Mouse (Mus musculus): Measurements from ENCODE around the gene Ubac2. TPM values are rescaled to one million over a fixed set of nuclear protein-coding genes. Genes with fewer than 3 reads are reported as not detected.

Ubac2 gene
- total RNA-seq, 1 experiment, result 41.5 TPM

GRCm38 (mm10) chr14:121951399-121952045 lies 73.1 kb downstream of the Ubac2 start:
- Histone ChIP-seq H3K9me3 (ENCODE audit: control insufficient read depth, insufficient read depth, low read depth, low read length) (no peaks in the 10 kb centered on the region), H3K9ac (ENCODE audit: insufficient read depth, low read depth, low read length, poor library complexity, severe bottlenecking) (no peak overlapping the region), H3K27ac (ENCODE audit: insufficient read depth, low read depth, low read length, poor library complexity, severe bottlenecking) (no peak overlapping the region), H3K4me1 (ENCODE audit: control insufficient read depth in 2 of 2, insufficient read depth in 2 of 2, low read length in 2 of 2, poor library complexity in 1 of 2) (peaks cover 4% of the 10 kb centered on the region in 2 experiments; a peak in 2 of 4 replicates), H3K4me3 (ENCODE audit: insufficient read depth in 1 of 2, low read depth in 1 of 2, low read length in 2 of 2, poor library complexity in 1 of 2, severe bottlenecking in 1 of 2) (no peak overlapping the region), H3K36me3 (ENCODE audit: control insufficient read depth, insufficient read depth, low read length, poor library complexity, severe bottlenecking) (peaks cover 6% of the 10 kb centered on the region; the same call in 1 of the 2 replicates)
- in situ Hi-C loops (cut with MboI; ENCODE audit: low sequenced_read_pairs in 2 of 2, unreplicated experiment in 2 of 2), result no loop called here
- TF ChIP-seq CHD2 (IDR thresholded peaks at IDR 0.05; ENCODE audit: low read depth, low read length) (no peak), ZNF384 (IDR thresholded peaks at IDR 0.05; ENCODE audit: low read depth, low read length) (no peak), ZC3H11A (IDR thresholded peaks at IDR 0.05; ENCODE audit: borderline replicate concordance, low read depth, low read length) (no peak), MAFK (IDR thresholded peaks at IDR 0.05; ENCODE audit: insufficient read depth, low read depth, low read length) (no peak), HCFC1 (IDR thresholded peaks at IDR 0.05; ENCODE audit: borderline replicate concordance, insufficient read depth, low read length) (no peak)
- DNase-seq (ENCODE audit: low read depth, low spot score), result no peak

- DNase-seq (ENCODE audit: low read depth, low spot score), result no peak
- Histone ChIP-seq H3K27ac (ENCODE audit: insufficient read depth, low read depth, low read length, poor library complexity, severe bottlenecking) (no peak overlapping the region), H3K4me1 (ENCODE audit: control insufficient read depth in 2 of 2, insufficient read depth in 2 of 2, low read length in 2 of 2, poor library complexity in 1 of 2) (peaks cover under 1 to 4% of the 10 kb centered on the region in 2 experiments; a peak in 2 of 4 replicates), H3K9me3 (ENCODE audit: control insufficient read depth, insufficient read depth, low read depth, low read length) (no peaks in the 10 kb centered on the region), H3K4me3 (ENCODE audit: insufficient read depth in 1 of 2, low read depth in 1 of 2, low read length in 2 of 2, poor library complexity in 1 of 2, severe bottlenecking in 1 of 2) (no peak overlapping the region), H3K36me3 (ENCODE audit: control insufficient read depth, insufficient read depth, low read length, poor library complexity, severe bottlenecking) (peaks cover 6% of the 10 kb centered on the region; the same call in 1 of the 2 replicates), H3K9ac (ENCODE audit: insufficient read depth, low read depth, low read length, poor library complexity, severe bottlenecking) (no peak overlapping the region)
- in situ Hi-C loops (cut with MboI; ENCODE audit: low sequenced_read_pairs in 2 of 2, unreplicated experiment in 2 of 2), result no loop called here
- TF ChIP-seq CHD2 (IDR thresholded peaks at IDR 0.05; ENCODE audit: low read depth, low read length) (no peak), HCFC1 (IDR thresholded peaks at IDR 0.05; ENCODE audit: borderline replicate concordance, insufficient read depth, low read length) (no peak), ZNF384 (IDR thresholded peaks at IDR 0.05; ENCODE audit: low read depth, low read length) (no peak), ZC3H11A (IDR thresholded peaks at IDR 0.05; ENCODE audit: borderline replicate concordance, low read depth, low read length) (no peak)
Measured at GRCm38 (mm10) chr14:121952046-121952400, 73.6 kb downstream of the Ubac2 start.

GRCm38 (mm10) chr14:121954129-121954528 lies 75.7 kb downstream of the Ubac2 start:
- H3K27ac ChIP-seq (ENCODE audit: insufficient read depth, low read depth, low read length, poor library complexity, severe bottlenecking), result no peak overlapping the region
- H3K9ac ChIP-seq (ENCODE audit: insufficient read depth, low read depth, low read length, poor library complexity, severe bottlenecking), result no peak overlapping the region
- peaks cover 6% of the 10 kb centered on the region; the same call in 1 of the 2 replicates for H3K36me3 ChIP-seq (ENCODE audit: control insufficient read depth, insufficient read depth, low read length, poor library complexity, severe bottlenecking)
- no peak for TF ChIP-seq ZNF384 (IDR thresholded peaks at IDR 0.05; ENCODE audit: low read depth, low read length)
- no peak for TF ChIP-seq MAFK (IDR thresholded peaks at IDR 0.05; ENCODE audit: insufficient read depth, low read depth, low read length)
- H3K9me3 ChIP-seq (ENCODE audit: control insufficient read depth, insufficient read depth, low read depth, low read length), result no peaks in the 10 kb centered on the region
- H3K4me1 ChIP-seq (ENCODE audit: control insufficient read depth in 2 of 2, insufficient read depth in 2 of 2, low read length in 2 of 2, poor library complexity in 1 of 2), result peaks cover 0 to 4% of the 10 kb centered on the region in 2 experiments; a peak in 2 of 4 replicates
- in situ Hi-C loops (cut with MboI; ENCODE audit: low sequenced_read_pairs in 2 of 2, unreplicated experiment in 2 of 2), result no loop called here
- H3K4me3 ChIP-seq (ENCODE audit: insufficient read depth in 1 of 2, low read depth in 1 of 2, low read length in 2 of 2, poor library complexity in 1 of 2, severe bottlenecking in 1 of 2), result no peak overlapping the region
- no peak for DNase-seq (ENCODE audit: low read depth, low spot score)

GRCm38 (mm10) chr14:121954608-121955007 lies 76.2 kb downstream of the Ubac2 start:
- H3K4me1 ChIP-seq (ENCODE audit: control insufficient read depth in 2 of 2, insufficient read depth in 2 of 2, low read length in 2 of 2, poor library complexity in 1 of 2), result peaks cover 0 to 4% of the 10 kb centered on the region in 2 experiments; a peak in 2 of 4 replicates
- no peak for DNase-seq (ENCODE audit: low read depth, low spot score)
- H3K27ac ChIP-seq (ENCODE audit: insufficient read depth, low read depth, low read length, poor library complexity, severe bottlenecking), result no peak overlapping the region
- no peak overlapping the region for H3K4me3 ChIP-seq (ENCODE audit: insufficient read depth in 1 of 2, low read depth in 1 of 2, low read length in 2 of 2, poor library complexity in 1 of 2, severe bottlenecking in 1 of 2)
- no peak overlapping the region for H3K9ac ChIP-seq (ENCODE audit: insufficient read depth, low read depth, low read length, poor library complexity, severe bottlenecking)
- TF ChIP-seq HCFC1 (IDR thresholded peaks at IDR 0.05; ENCODE audit: borderline replicate concordance, insufficient read depth, low read length), result no peak
- no peak for TF ChIP-seq ZC3H11A (IDR thresholded peaks at IDR 0.05; ENCODE audit: borderline replicate concordance, low read depth, low read length)
- TF ChIP-seq ZNF384 (IDR thresholded peaks at IDR 0.05; ENCODE audit: low read depth, low read length), result no peak
- peaks cover 6% of the 10 kb centered on the region; the same call in 1 of the 2 replicates for H3K36me3 ChIP-seq (ENCODE audit: control insufficient read depth, insufficient read depth, low read length, poor library complexity, severe bottlenecking)
- in situ Hi-C loops (cut with MboI; ENCODE audit: low sequenced_read_pairs in 2 of 2, unreplicated experiment in 2 of 2), result no loop called here
- H3K9me3 ChIP-seq (ENCODE audit: control insufficient read depth, insufficient read depth, low read depth, low read length), result no peaks in the 10 kb centered on the region

Data from ES-E14 (cell line).